Comparison of ENCODE assay signal across 23 mouse cellular contexts in genomic region chr1:193241436-193241835, GRCm38 (mm10). TPM values are rescaled to one million over a fixed set of nuclear protein-coding genes. Genes with fewer than 3 reads are reported as not detected.
DNase-seq lines count a peak whose midpoint lies in the region; ATAC-seq and TF ChIP-seq lines count a peak whose summit lies in the region.
"Had no signal": no experiment of that assay in that cellular context is flagged by ENCODE, and none has a peak within 500 bp of the region (broad histone marks: within the 10 kb centered on the region; RNA-seq: fewer than 3 reads in every experiment).

No protein-coding gene starts in this region.

- H3K36me3 ChIP-seq in liver, adult 2 months (ENCODE audit: control insufficient read depth, insufficient read depth, low read length): peaks cover 12% of the 10 kb centered on the region
- H3K36me3 ChIP-seq in liver, postnatal 0 days (replicated peaks; ENCODE audit: insufficient read depth, low read length): no peaks in the 10 kb centered on the region
- H3K36me3 ChIP-seq in liver, embryonic 11.5 days (ENCODE audit: control insufficient read depth, insufficient read depth, low read length): no peaks in the 10 kb centered on the region
- H3K36me3 ChIP-seq: embryonic facial prominence, embryonic 10.5 days; embryonic facial prominence, embryonic 12.5 days; forebrain, embryonic 15.5 days; G1E had no signal

- TF ChIP-seq CTCF in gastrocnemius, adult 2 months (IDR thresholded peaks at IDR 0.05): no peak
- no peak for TF ChIP-seq CTCF in liver, adult 2 months (IDR thresholded peaks at IDR 0.05; ENCODE audit: low read depth, low read length)
- no peak for TF ChIP-seq CTCF in liver, postnatal 0 days (IDR thresholded peaks at IDR 0.05; ENCODE audit: low read depth)

- peak overlapping the region; percentile 66 for H3K9ac ChIP-seq in liver, adult 2 months (ENCODE audit: low read depth, low read length)
- H3K9ac ChIP-seq in liver, postnatal 0 days (replicated peaks): no peak overlapping the region; the same call in 1 of the 2 replicates
- H3K9ac ChIP-seq in liver, embryonic 11.5 days (ENCODE audit: low read depth, low read length): no peak overlapping the region
- H3K9ac ChIP-seq: embryonic facial prominence, embryonic 12.5 days; forebrain, embryonic 13.5 days; forebrain, embryonic 15.5 days had no signal

- peak overlapping the region; percentile 80; the same call in 1 of the 2 replicates for H3K27ac ChIP-seq in gastrocnemius, adult 2 months
- H3K27ac ChIP-seq in liver, adult 2 months (replicated peaks; ENCODE audit: insufficient read depth, low read depth, low read length): peak overlapping the region; percentile 90
- H3K27ac ChIP-seq in liver, postnatal 0 days (ENCODE audit: low read depth): peak overlapping the region; percentile 46
- no peak overlapping the region for H3K27ac ChIP-seq in liver, embryonic 11.5 days (ENCODE audit: low read depth, low read length)
- H3K27ac ChIP-seq: embryonic facial prominence, embryonic 10.5 days; embryonic facial prominence, embryonic 12.5 days; forebrain, embryonic 13.5 days had no signal

- TF ChIP-seq EP300 in liver, postnatal 0 days (IDR thresholded peaks at IDR 0.05; ENCODE audit: low read depth): no peak

- DNase-seq in gastrocnemius, adult 2 months: no peak
- no peak for DNase-seq in gastrocnemius, postnatal 4 days (ENCODE audit: low spot score in 2 of 2)
- peak; percentile 93 for DNase-seq in liver, adult 2 months (ENCODE audit: extremely low read depth, low read depth, low spot score)
- DNase-seq in liver: no peak
- DNase-seq in liver, postnatal 0 days: no peak
- DNase-seq in liver, embryonic 11.5 days (ENCODE audit: low spot score): no peak
- DNase-seq: adrenal gland, adult 8-10 months; adrenal gland, postnatal 14 days; adrenal gland, postnatal 36 days; B cell, adult 2 months; cerebellum, adult 11-12 months; cerebellum, adult 2 months; cerebellum, postnatal 25 days had no signal

- no peaks in the 10 kb centered on the region for H3K9me3 ChIP-seq in liver, postnatal 0 days (ENCODE audit: low read length)
- no peaks in the 10 kb centered on the region for H3K9me3 ChIP-seq in liver, embryonic 11.5 days (ENCODE audit: control insufficient read depth, low read length)
- H3K9me3 ChIP-seq: embryonic facial prominence, embryonic 10.5 days; embryonic facial prominence, embryonic 12.5 days; forebrain, embryonic 13.5 days; forebrain, embryonic 15.5 days; G1E had no signal

- no peaks in the 10 kb centered on the region for H3K27me3 ChIP-seq in liver, adult 2 months (ENCODE audit: control insufficient read depth, insufficient read depth, low read length)
- no peaks in the 10 kb centered on the region for H3K27me3 ChIP-seq in liver, postnatal 0 days (ENCODE audit: insufficient read depth, low read length)
- H3K27me3 ChIP-seq in liver, embryonic 11.5 days (replicated peaks; ENCODE audit: control insufficient read depth, insufficient read depth, low read length): no peaks in the 10 kb centered on the region
- H3K27me3 ChIP-seq: CH12.LX; embryonic facial prominence, embryonic 12.5 days; forebrain, embryonic 13.5 days; forebrain, embryonic 15.5 days; Patski had no signal

- TF ChIP-seq POLR2A in liver, adult 2 months (IDR thresholded peaks at IDR 0.05; ENCODE audit: extremely low read depth, insufficient read depth, low read length): no peak

- no peaks in the 10 kb centered on the region for H3K79me2 ChIP-seq in liver, adult 2 months (ENCODE audit: control insufficient read depth, insufficient read depth, low read length)

- peak overlapping the region; percentile 36; the same call in 1 of the 2 replicates for H3K4me3 ChIP-seq in gastrocnemius, adult 2 months
- peak overlapping the region; percentile 40 for H3K4me3 ChIP-seq in liver, adult 2 months (ENCODE audit: insufficient read depth, low read depth, low read length)
- peak overlapping the region; percentile 24 for H3K4me3 ChIP-seq in liver, postnatal 0 days (ENCODE audit: low read depth, low read length)
- H3K4me3 ChIP-seq in liver, embryonic 11.5 days (ENCODE audit: low read depth, low read length): no peak overlapping the region
- H3K4me3 ChIP-seq: embryonic facial prominence, embryonic 10.5 days; embryonic facial prominence, embryonic 12.5 days; forebrain, embryonic 13.5 days; forebrain, embryonic 15.5 days had no signal

- peak overlapping the region; percentile 57 for H3K4me2 ChIP-seq in liver, postnatal 0 days (ENCODE audit: low read depth, low read length)
- H3K4me2 ChIP-seq in liver, embryonic 11.5 days: no peak overlapping the region
- H3K4me2 ChIP-seq: embryonic facial prominence, embryonic 12.5 days; forebrain, embryonic 13.5 days; forebrain, embryonic 15.5 days had no signal

- intact Hi-C loops in gastrocnemius, adult 2 months (cut with DNase I): no loop called here

- peaks cover 14% of the 10 kb centered on the region for H3K4me1 ChIP-seq in liver, adult 2 months (ENCODE audit: control insufficient read depth, insufficient read depth, low read length)
- no peaks in the 10 kb centered on the region; the same call in 1 of the 2 replicates for H3K4me1 ChIP-seq in liver, postnatal 0 days (ENCODE audit: insufficient read depth)
- H3K4me1 ChIP-seq in liver, embryonic 11.5 days (replicated peaks; ENCODE audit: control insufficient read depth, insufficient read depth, low read length): no peaks in the 10 kb centered on the region
- H3K4me1 ChIP-seq: embryonic facial prominence, embryonic 10.5 days had no signal

- ATAC-seq in liver, postnatal 0 days: no peak
- no peak for ATAC-seq in liver, embryonic 11.5 days (replicated peaks; ENCODE audit: low FRiP score)
- ATAC-seq: activated CD4-positive, CD25-positive, alpha-beta regulatory T cell, adult 4 months; CD4-positive, CD25-positive, alpha-beta regulatory T cell, adult 4 months; forebrain, embryonic 15.5 days; Patski had no signal

- WGBS in liver, adult 2 months: 21% methylated on average over 4 of the region's 4 CpGs
- 58% methylated on average over 4 of the region's 4 CpGs for WGBS in liver, postnatal 0 days (ENCODE audit: insufficient replicate concordance)
- 83% methylated on average over 4 of the region's 4 CpGs for WGBS in liver, embryonic 11.5 days

RNA-seq across cellular contexts. Expression of gene Hsd11b1, which starts 22.4 kb away (rescaled TPM):
- 1 to 10 TPM; 5.8 to 7.0 TPM for total RNA-seq in gastrocnemius, adult 2 months (2021)
- total RNA-seq in gastrocnemius, postnatal 4 days (2021): 1 to 10 TPM; 3.7 to 3.9 TPM
- total RNA-seq in liver, adult 2 months (2014; rRNA removed): 807 and 1,077 TPM in 2 replicates
- polyA plus RNA-seq in liver, adult 2 months (2012; rRNA removed): 826 and 1,028 TPM in 2 replicates
- 252 and 257 TPM in 2 replicates for polyA plus RNA-seq in liver, postnatal 0 days (2015; fragmentation: Nextera tagmentation; extraction: Ambion mirVana)
- polyA plus RNA-seq in liver, embryonic 11.5 days (2014; fragmentation: Nextera tagmentation; extraction: Ambion mirVana): 1.1 and 1.8 TPM in 2 replicates
- polyA plus RNA-seq: forebrain, embryonic 11.5 days; G1E had no signal

RNA-seq across cellular contexts. Expression of gene G0s2, which starts 31.6 kb away (rescaled TPM):
- 10 to 100 TPM; 18.7 to 29.3 TPM for total RNA-seq in gastrocnemius, adult 2 months (2021)
- total RNA-seq in gastrocnemius, postnatal 4 days (2021): 10 to 100 TPM; 45.2 to 61.4 TPM
- 78.0 and 106 TPM in 2 replicates for total RNA-seq in liver, adult 2 months (2014; rRNA removed)
- 179 and 444 TPM in 2 replicates for polyA plus RNA-seq in liver, adult 2 months (2012; rRNA removed)
- polyA plus RNA-seq in liver, postnatal 0 days (2015; fragmentation: Nextera tagmentation; extraction: Ambion mirVana): 269 and 386 TPM in 2 replicates
- polyA plus RNA-seq in liver, embryonic 11.5 days (2014; fragmentation: Nextera tagmentation; extraction: Ambion mirVana): 33.2 and 33.3 TPM in 2 replicates
- total RNA-seq: CH12.LX, G1E had no signal
- polyA plus RNA-seq: G1E, Patski had no signal

RNA-seq across cellular contexts. Expression of gene Lamb3, which starts 33.9 kb away (rescaled TPM):
- total RNA-seq in gastrocnemius, adult 2 months (2021): 1 to 10 TPM; 3.7 to 5.4 TPM
- 1 to 10 TPM; 2.0 to 4.5 TPM for total RNA-seq in gastrocnemius, postnatal 4 days (2021)
- 1.7 and 2.0 TPM in 2 replicates for total RNA-seq in liver, adult 2 months (2014; rRNA removed)
- 1.6 and 2.4 TPM in 2 replicates for polyA plus RNA-seq in liver, adult 2 months (2012; rRNA removed)
- polyA plus RNA-seq in liver, postnatal 0 days (2015; fragmentation: Nextera tagmentation; extraction: Ambion mirVana): 1.3 and 1.5 TPM in 2 replicates
- 0.15 and 0.48 TPM in 2 replicates for polyA plus RNA-seq in liver, embryonic 11.5 days (2014; fragmentation: Nextera tagmentation; extraction: Ambion mirVana)

RNA-seq across cellular contexts. Expression of gene Traf3ip3, which starts 39.9 kb away (rescaled TPM):
- 1 to 10 TPM in 1 of 2 experiments, under 1 TPM in 1; 0.48 to 1.2 TPM for total RNA-seq in gastrocnemius, adult 2 months (2021)
- total RNA-seq in gastrocnemius, postnatal 4 days (2021): 10 to 100 TPM; 77.1 to 86.9 TPM
- 0.65 and 0.67 TPM in 2 replicates for total RNA-seq in liver, adult 2 months (2014; rRNA removed)
- polyA plus RNA-seq in liver, adult 2 months (2012; rRNA removed): 0.21 and 0.88 TPM in 2 replicates
- 8.3 and 9.1 TPM in 2 replicates for polyA plus RNA-seq in liver, postnatal 0 days (2015; fragmentation: Nextera tagmentation; extraction: Ambion mirVana)
- polyA plus RNA-seq in liver, embryonic 11.5 days (2014; fragmentation: Nextera tagmentation; extraction: Ambion mirVana): 8.5 and 9.2 TPM in 2 replicates
- polyA plus RNA-seq: Patski had no signal

Comparison
In these comparisons a context has a peak if more than half of its experiments do, and no peak if none do; other contexts are left out.
1. RNA of gene Hsd11b1, which starts 22.4 kb away (total RNA-seq): 807 to 1,077 TPM in liver, adult 2 months; 5.8 to 7.0 TPM in gastrocnemius, adult 2 months and 3.7 to 3.9 TPM in gastrocnemius, postnatal 4 days; every median in the first group is over 100 times any median in the second.